Mouse (Mus musculus): ENCODE measurements around the gene Cort.

DNA sequence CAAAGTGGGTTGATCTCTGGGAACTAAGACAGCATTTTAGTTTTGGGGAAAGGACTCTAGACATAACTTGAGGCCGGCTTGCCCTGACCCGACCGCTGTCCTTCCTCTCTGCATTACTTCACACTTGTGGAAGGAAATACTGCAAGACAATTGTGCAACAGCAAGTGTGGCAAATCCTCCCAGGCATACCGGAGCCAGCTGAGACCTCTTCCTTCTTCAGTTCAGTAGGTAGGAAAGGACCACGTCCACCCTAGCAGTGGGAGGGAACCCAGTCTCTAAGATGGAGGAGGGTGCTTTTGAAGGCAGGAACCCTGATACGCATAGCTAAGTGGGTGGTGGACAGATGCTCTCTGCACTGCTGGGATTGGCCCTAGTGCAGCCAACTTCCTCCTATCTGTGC is 29.1 kb upstream of the Cort start:
- TF ChIP-seq CTCF (IDR thresholded peaks at IDR 0.05; ENCODE audit: extremely low read depth, insufficient read length, insufficient replicate concordance, low read depth, low read length) (no peak), POLR2A (IDR thresholded peaks at IDR 0.05; ENCODE audit: low read depth, low read length) (no peak)
